Mouse (Mus musculus): Measurements from ENCODE around the gene Elf2. TPM values are rescaled to one million over a fixed set of nuclear protein-coding genes. Genes with fewer than 3 reads are reported as not detected.

Gene Elf2
- polyA plus RNA-seq, 1 experiment = 45.5 TPM

- TF ChIP-seq GATA1 (IDR thresholded peaks at IDR 0.05; ENCODE audit: low read length) = no peak
Measured at GRCm38 (mm10) chr3:51341268-51342081, 1.0 kb upstream of the Elf2 start.

GRCm38 (mm10) chr3:51339734-51340551 lies 520 bp downstream of the Elf2 start:
- no peak for TF ChIP-seq GATA1 (IDR thresholded peaks at IDR 0.05; ENCODE audit: low read length)

- TF ChIP-seq GATA1 (IDR thresholded peaks at IDR 0.05; ENCODE audit: low read length) = no peak
Measured at GRCm38 (mm10) chr3:51339378-51339733, 1.1 kb downstream of the Elf2 start.

- TF ChIP-seq GATA1 (IDR thresholded peaks at IDR 0.05; ENCODE audit: low read length) = no peak
Measured at GRCm38 (mm10) chr3:51335378-51335777, 5.1 kb downstream of the Elf2 start.

GRCm38 (mm10) chr3:51333950-51334349 lies 6.5 kb downstream of the Elf2 start:
- TF ChIP-seq GATA1 (IDR thresholded peaks at IDR 0.05; ENCODE audit: low read length) = no peak

- TF ChIP-seq GATA1 (IDR thresholded peaks at IDR 0.05; ENCODE audit: low read length) = no peak
Measured at GRCm38 (mm10) chr3:51333234-51333889, 7.1 kb downstream of the Elf2 start.

GRCm38 (mm10) chr3:51330086-51330485 lies 10.4 kb downstream of the Elf2 start:
- no peak for TF ChIP-seq GATA1 (IDR thresholded peaks at IDR 0.05; ENCODE audit: low read length)

- TF ChIP-seq GATA1 (IDR thresholded peaks at IDR 0.05; ENCODE audit: low read length) = no peak
Measured at GRCm38 (mm10) chr3:51328546-51328945, 11.9 kb downstream of the Elf2 start.

GRCm38 (mm10) chr3:51327817-51328216 lies 12.6 kb downstream of the Elf2 start:
- no peak for TF ChIP-seq GATA1 (IDR thresholded peaks at IDR 0.05; ENCODE audit: low read length)

- no peak for TF ChIP-seq GATA1 (IDR thresholded peaks at IDR 0.05; ENCODE audit: low read length)
Measured at GRCm38 (mm10) chr3:51327429-51327797, 13.1 kb downstream of the Elf2 start.

GRCm38 (mm10) chr3:51326664-51327428 lies 13.6 kb downstream of the Elf2 start:
- no peak for TF ChIP-seq GATA1 (IDR thresholded peaks at IDR 0.05; ENCODE audit: low read length)

- TF ChIP-seq GATA1 (IDR thresholded peaks at IDR 0.05; ENCODE audit: low read length) = no peak
Measured at GRCm38 (mm10) chr3:51325475-51325874, 15.0 kb downstream of the Elf2 start.

GRCm38 (mm10) chr3:51323006-51323405 lies 17.5 kb downstream of the Elf2 start:
- TF ChIP-seq GATA1 (IDR thresholded peaks at IDR 0.05; ENCODE audit: low read length) = no peak

- no peak for TF ChIP-seq GATA1 (IDR thresholded peaks at IDR 0.05; ENCODE audit: low read length)
Measured at GRCm38 (mm10) chr3:51322326-51322725, 18.1 kb downstream of the Elf2 start.

GRCm38 (mm10) chr3:51321141-51321540 lies 19.3 kb downstream of the Elf2 start:
- no peak for TF ChIP-seq GATA1 (IDR thresholded peaks at IDR 0.05; ENCODE audit: low read length)

Measured in G1E-ER4 (cell line).